Mouse (Mus musculus) stomach, postnatal 0 days (tissue): ENCODE results near the gene Mep1a.

Experiments used
- CTCF ChIP-seq: IDR thresholded peaks from 2 replicates; pipeline ENCODE4 v1.5.1; 2016; ENCODE audit warnings: antibody characterized with exemption, low read depth, mild to moderate bottlenecking, moderate library complexity
- EP300 ChIP-seq: optimal IDR thresholded peaks from 2 replicates; pipeline ENCODE3; 2016; ENCODE audit warnings: antibody characterized with exemption

- TF ChIP-seq EP300 = no peak
- TF ChIP-seq CTCF = peak; percentile 96
Measured at GRCm38 (mm10) chr17:43460245-43461181, 42.1 kb downstream of the Mep1a start.
